Mouse (Mus musculus) brain, embryonic 14.5 days (tissue): ENCODE results near the gene Hpgd. TPM values are rescaled to one million over a fixed set of nuclear protein-coding genes. Genes with fewer than 3 reads are reported as not detected.
"Not testable (repeated sequence)": the region's sequence is repeated elsewhere in the genome, so short reads cannot be mapped to it uniquely, and the experiment has no call there.

Source experiments
- DNase-seq: peaks from one replicate; pipeline ENCODE4 v3.0.0-alpha.2; 2011; ENCODE audit warnings: low read depth
- CTCF ChIP-seq: fragments of 200-500 bp; IDR thresholded peaks from 2 replicates; pipeline ENCODE4 v1.5.1; 2012; ENCODE audit warnings: inconsistent platforms, mild to moderate bottlenecking, moderate library complexity, borderline replicate concordance; ENCODE audit not compliant: insufficient read depth, insufficient read length; ENCODE audit errors: extremely low read depth
- POLR2A ChIP-seq: fragments of 200-500 bp; IDR thresholded peaks from 2 replicates; pipeline ENCODE4 v1.6.1; 2012; ENCODE audit warnings: mild to moderate bottlenecking, inconsistent platforms, borderline replicate concordance; ENCODE audit not compliant: poor library complexity, insufficient read depth, insufficient read length, severe bottlenecking; ENCODE audit errors: extremely low read depth
- polyA plus RNA-seq: library from polyadenylated mRNA; depleted of rRNA; stranded (reverse); fragments of >200 nt; gene quantifications from 2 replicates; pipeline ENCODE4 v1.2.3, GENCODE M21; 2012

The Hpgd gene
- polyA plus RNA-seq, 1 experiment, result 4.7 TPM

DNA sequence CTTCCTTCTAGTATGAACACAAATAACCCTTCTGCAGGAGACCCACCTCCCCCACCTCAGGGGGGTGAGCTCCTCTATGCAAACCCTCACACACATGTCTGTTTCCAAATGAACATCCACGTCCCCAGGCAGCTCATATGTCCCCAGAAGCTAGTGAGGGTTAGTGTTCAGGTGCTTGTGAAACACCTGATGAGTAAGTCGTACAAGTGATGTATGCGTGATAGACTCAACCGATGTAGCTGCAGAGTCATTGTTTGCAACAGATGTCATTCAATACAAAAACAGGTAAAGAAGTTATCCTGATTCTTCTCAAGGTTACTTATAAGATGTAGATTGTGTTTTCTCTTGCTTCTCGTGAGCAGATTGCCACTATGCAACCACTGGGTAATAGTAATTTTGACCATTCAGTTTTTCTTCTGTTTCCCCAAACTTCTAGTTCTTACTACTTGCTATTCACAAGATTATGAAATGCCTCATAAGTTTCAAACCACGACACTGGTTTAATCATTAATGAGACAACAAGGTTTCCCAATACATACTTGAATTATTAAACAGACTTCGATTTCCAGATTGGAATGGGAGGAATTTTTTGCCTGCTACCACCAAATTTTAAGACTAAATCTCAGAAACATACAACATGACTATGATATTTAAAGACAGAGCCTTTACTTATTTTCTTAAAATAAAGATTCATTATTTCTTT lies 6.9 kb upstream of the Hpgd start:
- no peak for DNase-seq
- TF ChIP-seq POLR2A, result no peak
- no peak for TF ChIP-seq CTCF

DNA sequence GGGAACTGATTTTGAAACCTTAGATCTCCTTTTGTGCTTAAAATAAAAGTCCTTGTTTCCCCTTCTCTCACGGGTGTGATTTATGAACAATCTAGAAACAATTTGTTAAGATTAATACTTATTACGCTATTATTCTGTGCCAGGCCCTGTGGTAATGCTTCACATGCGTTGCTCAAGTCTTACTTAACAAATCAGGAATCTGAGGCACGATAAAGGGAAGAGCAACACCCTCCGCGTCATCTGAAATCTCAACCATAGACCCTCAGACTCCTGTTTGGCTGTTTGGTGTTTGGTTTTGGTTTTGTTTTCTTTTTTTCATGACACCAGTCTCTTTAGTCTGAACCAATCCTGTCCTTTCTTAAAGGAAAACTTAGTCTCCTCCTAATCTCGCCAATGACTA lies 2.1 kb upstream of the Hpgd start:
- TF ChIP-seq CTCF, result no peak
- no peak for TF ChIP-seq POLR2A
- DNase-seq, result no peak

DNA sequence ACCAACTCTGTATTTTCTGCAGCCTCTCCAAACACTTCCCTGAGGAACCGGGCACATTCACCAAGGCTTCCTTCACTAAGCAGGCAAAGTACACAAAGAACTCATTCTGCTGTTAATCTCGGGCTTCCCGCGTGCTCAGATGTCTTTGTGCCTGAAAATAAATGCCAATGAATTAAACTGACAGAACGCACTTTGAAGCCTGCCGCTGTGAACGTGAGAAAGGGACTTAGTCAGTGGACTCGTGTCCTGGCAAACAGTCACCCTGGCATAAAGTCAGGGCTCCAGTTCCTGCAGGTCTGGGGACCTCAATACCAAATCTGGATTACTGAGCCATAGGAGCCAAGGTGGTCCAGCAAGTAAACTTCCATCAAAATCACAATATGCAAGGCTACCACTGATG lies 905 bp upstream of the Hpgd start:
- TF ChIP-seq CTCF, result no peak
- TF ChIP-seq POLR2A, result no peak
- peak; percentile 86 for DNase-seq

- DNase-seq, result peak; percentile 53
- TF ChIP-seq POLR2A (no peak), CTCF (no peak)
Observed at GRCm38 (mm10) chr8:56294886-56295555, 636 bp downstream of the Hpgd start.

DNA sequence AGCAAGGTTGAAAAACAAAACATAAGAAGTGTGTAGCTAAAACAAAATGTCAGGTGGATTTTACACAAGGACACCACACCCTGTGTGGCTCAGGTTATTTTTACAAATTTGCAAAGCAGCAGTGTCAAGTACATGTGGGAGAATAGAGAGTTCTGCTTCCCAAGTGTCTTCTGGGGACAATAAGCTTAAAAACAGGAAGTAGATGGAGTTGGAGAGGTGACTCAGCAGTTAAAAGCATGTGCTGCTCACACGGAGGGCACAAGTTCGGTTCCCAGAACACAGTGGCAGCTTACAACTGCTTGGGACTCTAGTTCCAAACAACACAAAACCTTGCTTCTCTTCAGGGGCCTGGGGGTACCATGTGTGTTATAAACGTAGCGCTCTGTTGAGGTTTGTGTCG lies 5.0 kb downstream of the Hpgd start:
- no peak for DNase-seq
- TF ChIP-seq CTCF (no peak), POLR2A (no peak)

GRCm38 (mm10) chr8:56301303-56301702 lies 6.9 kb downstream of the Hpgd start:
- DNase-seq, result not testable (repeated sequence)

GRCm38 (mm10) chr8:56304595-56304994 lies 10.2 kb downstream of the Hpgd start:
- no peak for DNase-seq
- TF ChIP-seq POLR2A (no peak), CTCF (no peak)

GRCm38 (mm10) chr8:56313622-56314021 lies 19.2 kb downstream of the Hpgd start:
- DNase-seq, result no peak
- TF ChIP-seq CTCF (no peak), POLR2A (no peak)

DNA sequence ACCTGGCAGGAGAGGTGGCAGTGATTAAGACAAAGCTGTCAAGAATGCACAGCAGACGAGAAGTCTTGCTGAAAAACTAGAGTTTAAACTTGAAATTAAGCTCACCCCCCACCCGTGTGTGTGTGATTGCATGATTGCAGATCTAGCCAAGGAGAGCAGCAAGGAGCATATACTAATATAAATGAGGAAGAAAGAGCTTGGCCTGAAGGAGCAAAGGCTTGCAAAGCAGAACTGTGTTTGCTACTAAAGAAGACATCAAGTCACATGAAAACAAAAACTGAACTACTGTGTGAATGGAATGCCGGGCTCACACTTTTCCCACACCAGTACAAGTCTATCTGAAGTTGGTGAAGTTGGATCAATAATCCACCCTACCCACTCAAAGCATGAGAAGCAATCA lies 20.8 kb downstream of the Hpgd start:
- no peak for TF ChIP-seq CTCF
- TF ChIP-seq POLR2A, result no peak
- DNase-seq, result no peak

GRCm38 (mm10) chr8:56323276-56323675 lies 28.9 kb downstream of the Hpgd start:
- DNase-seq, result no peak
- TF ChIP-seq POLR2A (no peak), CTCF (no peak)

GRCm38 (mm10) chr8:56327709-56328108 lies 33.3 kb downstream of the Hpgd start:
- no peak for DNase-seq
- TF ChIP-seq CTCF, result no peak

DNA sequence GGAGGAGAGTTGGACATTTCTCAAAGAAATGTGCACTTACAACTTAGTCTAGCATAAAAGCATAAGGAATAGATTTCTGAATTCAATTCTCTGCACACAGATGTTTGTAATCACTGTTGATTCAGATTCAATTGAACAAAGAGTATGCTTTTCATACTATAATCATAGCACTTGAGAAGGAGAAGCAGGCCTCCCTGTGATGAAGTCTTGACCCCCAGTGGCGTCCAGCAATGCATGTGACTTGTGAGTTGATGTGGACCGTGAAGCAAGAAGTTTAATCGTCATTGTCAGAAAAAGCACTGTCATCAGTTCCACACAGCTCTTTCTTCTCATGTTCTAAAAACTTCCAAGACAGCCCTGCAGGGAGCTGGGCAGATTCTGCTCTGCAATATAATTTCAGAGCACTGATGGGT lies 33.8 kb downstream of the Hpgd start:
- no peak for TF ChIP-seq CTCF
- no peak for TF ChIP-seq POLR2A
- DNase-seq, result no peak
